Mouse (Mus musculus) left cerebral cortex, postnatal 36 days (tissue): ENCODE measurements around the gene 1700029I15Rik. TPM values are rescaled to one million over a fixed set of nuclear protein-coding genes. Genes with fewer than 3 reads are reported as not detected.

ENCODE experiments used
- DNase-seq, 2 experiments: peaks; one replicate each; pipeline ENCODE4 v3.0.0; 2021 to 2022; ENCODE audit warnings: low spot score in 2 of 2, mixed read lengths in 1 of 2
- intact Hi-C: fragments of 180-260 bp; cut with DNase I; formaldehyde crosslinking; loops from one replicate; pipeline ENCODE4 v1.15.1; 2025
- total RNA-seq, 2 experiments: library from RNA; stranded (reverse); gene quantifications; 2 replicates each; pipeline ENCODE4 v1.2.3; 2021

1700029I15Rik gene
- total RNA-seq, 2 experiments from 2014 or later: 3.6 to 4.2 TPM

GRCm38 (mm10) chr2:92372767-92373436 lies 9.4 kb upstream of the 1700029I15Rik start:
- DNase-seq: no peak
- intact Hi-C loops: no loop called here

GRCm38 (mm10) chr2:92373437-92373813 lies 8.9 kb upstream of the 1700029I15Rik start:
- intact Hi-C loops: no loop called here

GRCm38 (mm10) chr2:92374514-92374913 lies 7.8 kb upstream of the 1700029I15Rik start, which contains the start of the genes Pex16 and Large2:
Gene Pex16, plus strand, starts transcription at chr2:92374676.
Gene Large2, minus strand, starts transcription at chr2:92374869.
- intact Hi-C loops: no loop called here
- DNase-seq: peak; percentile 58 to 61

More at GRCm38 (mm10) chr2:92373437-92373813, 8.9 kb upstream of the 1700029I15Rik start:
- no peak for DNase-seq

GRCm38 (mm10) chr2:92375099-92375623 lies 7.2 kb upstream of the 1700029I15Rik start:
- intact Hi-C loops: no loop called here

GRCm38 (mm10) chr2:92375788-92376187 lies 6.5 kb upstream of the 1700029I15Rik start:
- intact Hi-C loops: no loop called here
- no peak for DNase-seq

More at GRCm38 (mm10) chr2:92375099-92375623, 7.2 kb upstream of the 1700029I15Rik start:
- DNase-seq: peak; percentile 95

GRCm38 (mm10) chr2:92376300-92376699 lies 6.0 kb upstream of the 1700029I15Rik start:
- no peak for DNase-seq
- intact Hi-C loops: no loop called here

GRCm38 (mm10) chr2:92377320-92377719 lies 5.0 kb upstream of the 1700029I15Rik start:
- intact Hi-C loops: no loop called here
- DNase-seq: no peak

- intact Hi-C loops: no loop called here
- DNase-seq: no peak
Measured at GRCm38 (mm10) chr2:92379783-92380494, 2.4 kb upstream of the 1700029I15Rik start.

- DNase-seq: no peak
- intact Hi-C loops: no loop called here
Measured at GRCm38 (mm10) chr2:92380495-92381050, 1.8 kb upstream of the 1700029I15Rik start.

- intact Hi-C loops: no loop called here
- DNase-seq: no peak
Measured at GRCm38 (mm10) chr2:92381161-92381560, 1.2 kb upstream of the 1700029I15Rik start.

GRCm38 (mm10) chr2:92382759-92383158 lies 421 bp downstream of the 1700029I15Rik start:
- DNase-seq: no peak
- intact Hi-C loops: no loop called here

- intact Hi-C loops: no loop called here
Measured at GRCm38 (mm10) chr2:92384101-92384500, 1.8 kb downstream of the 1700029I15Rik start.

GRCm38 (mm10) chr2:92385113-92386051 lies 3.0 kb downstream of the 1700029I15Rik start:
- DNase-seq: no peak
- intact Hi-C loops: loop anchor here (5.0 kb wide), 1 partner anchor 47 kb away; the partner anchor contains the start of gene Cry2

More at GRCm38 (mm10) chr2:92384101-92384500, 1.8 kb downstream of the 1700029I15Rik start:
- no peak for DNase-seq

- intact Hi-C loops: loop anchor here (5.0 kb wide), 1 partner anchor 45 kb away; the partner anchor contains the start of gene Cry2
- no peak for DNase-seq
Measured at GRCm38 (mm10) chr2:92386821-92387570, 4.7 kb downstream of the 1700029I15Rik start.

GRCm38 (mm10) chr2:92387646-92388045 lies 5.3 kb downstream of the 1700029I15Rik start:
- intact Hi-C loops: loop anchor here (5.0 kb wide), 1 partner anchor 45 kb away; the partner anchor contains the start of gene Cry2
- DNase-seq: peak; percentile 67 to 73

- intact Hi-C loops: loop anchor here (5.0 kb wide), 1 partner anchor 44 kb away; the partner anchor contains the start of gene Cry2
- no peak for DNase-seq
Measured at GRCm38 (mm10) chr2:92388081-92388517, 5.8 kb downstream of the 1700029I15Rik start.

GRCm38 (mm10) chr2:92388891-92389641 lies 6.7 kb downstream of the 1700029I15Rik start:
- intact Hi-C loops: loop anchor here (5.0 kb wide), 1 partner anchor 43 kb away; the partner anchor contains the start of gene Cry2
- peak; percentile 91 to 92 for DNase-seq
